Mouse (Mus musculus) liver, postnatal 0 days (tissue): ENCODE data around the gene Erbb4.

ENCODE experiments used
- CTCF ChIP-seq: sonication (generic); IDR thresholded peaks from 2 replicates; pipeline ENCODE4 v1.5.1; 2016; ENCODE audit warnings: antibody characterized with exemption, low read depth
- EP300 ChIP-seq: IDR thresholded peaks from 2 replicates; pipeline ENCODE4 v1.6.1; 2016; ENCODE audit warnings: antibody characterized with exemption, low read depth, mild to moderate bottlenecking

DNA sequence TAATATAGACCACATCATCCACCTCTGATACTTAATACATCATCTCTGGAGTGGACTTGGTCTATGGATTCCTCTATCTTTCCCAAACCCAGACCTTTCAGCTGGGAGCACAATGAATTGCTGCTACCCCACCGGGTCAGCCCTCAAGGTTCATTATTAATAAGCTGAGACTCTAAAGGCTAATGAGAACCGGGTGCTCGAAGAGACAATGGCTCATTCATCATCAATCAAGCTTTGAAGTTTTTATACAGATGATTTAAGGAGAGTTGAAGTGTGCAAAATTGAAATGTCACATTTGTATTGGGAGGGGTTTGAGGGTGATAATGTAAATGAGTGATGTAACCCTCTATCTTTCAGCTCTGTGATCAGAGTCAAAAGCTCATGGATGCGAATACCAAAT is 706.7 kb downstream of the Erbb4 start:
- TF ChIP-seq CTCF, result no peak
- no peak for TF ChIP-seq EP300
